Mouse (Mus musculus) G1E (cell line): Measurements from ENCODE around the gene Haghl. TPM values are rescaled to one million over a fixed set of nuclear protein-coding genes. Genes with fewer than 3 reads are reported as not detected.
A peak's percentile ranks its signal among the peaks of the same experiment; 100 is the strongest.

Source experiments
- ATAC-seq: 2 replicates; pipeline ENCODE4 v1.8.0; 2016; ENCODE audit warnings: mild to moderate bottlenecking; ENCODE audit not compliant: insufficient number of reproducible peaks, poor library complexity, low FRiP score, severe bottlenecking; ENCODE audit errors: extremely low read depth
- DNase-seq: peaks from one replicate; pipeline ENCODE4 v3.0.0; 2012; ENCODE audit warnings: low spot score
- H3K27me3 ChIP-seq: 2 replicates; pipeline ENCODE4 v1.6.1; 2012; ENCODE audit warnings: mild to moderate bottlenecking, low read length, inconsistent platforms; ENCODE audit not compliant: insufficient read depth
- H3K36me3 ChIP-seq: replicated peaks from 2 replicates; pipeline ENCODE3; 2012; ENCODE audit warnings: mild to moderate bottlenecking, inconsistent platforms
- H3K4me1 ChIP-seq: 2 replicates; pipeline ENCODE4 v1.6.1; 2012; ENCODE audit warnings: low read depth, low read length, inconsistent platforms, mixed read lengths; ENCODE audit not compliant: insufficient read depth
- H3K4me3 ChIP-seq: 2 replicates; pipeline ENCODE4 v1.5.1; 2012; ENCODE audit warnings: low read depth, mild to moderate bottlenecking, inconsistent platforms, low read length, moderate library complexity, mixed read lengths
- H3K9me3 ChIP-seq: replicated peaks from 2 replicates; pipeline ENCODE4 v1.6.1; 2012; ENCODE audit warnings: inconsistent platforms
- CTCF ChIP-seq: IDR thresholded peaks from 2 replicates; pipeline ENCODE4 v1.5.1; 2012; ENCODE audit warnings: low read depth, low read length, inconsistent platforms, mixed read lengths
- GATA1 ChIP-seq: IDR thresholded peaks from 2 replicates; pipeline ENCODE4 v1.6.1; 2012; ENCODE audit warnings: borderline replicate concordance, low read length, inconsistent platforms, mixed read lengths
- GATA2 ChIP-seq: IDR thresholded peaks from 2 replicates; pipeline ENCODE4 v1.6.1; 2012; ENCODE audit warnings: low read depth, low read length, inconsistent platforms, borderline replicate concordance
- POLR2AphosphoS5 ChIP-seq: IDR thresholded peaks from 2 replicates; pipeline ENCODE4 v1.6.1; 2012; ENCODE audit warnings: low read depth, low read length, inconsistent platforms; ENCODE audit not compliant: insufficient replicate concordance
- TAL1 ChIP-seq: conservative IDR thresholded peaks from 2 replicates; pipeline ENCODE4 v1.6.1; 2012; ENCODE audit warnings: low read depth, low read length, inconsistent platforms, mixed read lengths
- polyA plus RNA-seq: library from polyadenylated mRNA; stranded (reverse); fragments of >175 nt; gene quantifications from 2 replicates; pipeline ENCODE4 v1.2.3, GENCODE M21; 2012
- total RNA-seq, 2 experiments: library from RNA; stranded (forward) in 1 of 2; stranded (reverse) in 1 of 2; fragments of 200-1000 nt in 1 of 2; fragments of >200 nt in 1 of 2; fragmentation: Nextera tagmentation in 1 of 2; gene quantifications; 2 replicates each; pipeline ENCODE4 v1.2.3; 2014 to 2017

The Haghl gene
- total and polyA plus RNA-seq, 3 experiments: 11.7 to 17.1 (median 15.5) TPM

DNA sequence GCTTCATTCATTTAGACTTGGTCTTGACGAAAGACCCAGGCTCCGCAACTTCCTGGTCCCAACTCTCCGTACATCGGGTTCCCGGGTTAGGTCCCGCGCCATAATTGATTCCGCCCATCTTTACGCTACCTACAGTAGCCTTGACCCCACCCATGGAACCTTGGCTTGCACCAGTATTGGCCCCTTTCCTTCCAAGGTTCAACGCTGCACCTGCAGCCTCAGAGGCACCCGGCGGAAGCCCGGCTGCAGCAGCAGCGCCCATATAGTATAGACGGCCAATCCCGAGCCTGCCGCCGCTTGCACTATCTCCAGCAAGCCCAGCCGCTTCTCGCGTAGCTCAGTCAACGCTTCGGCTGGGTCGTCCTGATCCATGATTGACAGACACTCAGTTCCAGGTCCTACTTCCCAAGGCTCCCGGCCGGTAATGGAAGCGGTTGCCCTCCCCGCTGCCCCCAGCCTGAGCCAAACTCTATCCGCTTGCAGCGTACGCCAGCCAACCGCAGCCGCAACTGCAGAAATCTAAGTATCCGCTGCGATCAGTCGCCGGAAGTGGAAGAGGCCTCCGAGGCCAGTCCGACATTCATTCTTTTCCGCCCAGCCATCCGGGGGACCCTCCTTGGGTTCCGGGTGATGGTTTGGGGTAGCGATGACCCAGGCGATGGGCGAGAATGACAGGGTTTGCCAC lies 6.5 kb upstream of the Haghl start:
- H3K9me3 ChIP-seq: no peaks in the 10 kb centered on the region
- peak; percentile 30 for ATAC-seq
- DNase-seq: peak; percentile 71
- peaks cover 75% of the 10 kb centered on the region for H3K36me3 ChIP-seq
- peaks cover 59% of the 10 kb centered on the region for H3K4me1 ChIP-seq
- H3K4me3 ChIP-seq: peak overlapping the region; percentile 80
- TF ChIP-seq GATA1 (no peak), CTCF (no peak), TAL1 (no peak), GATA2 (no peak), POLR2AphosphoS5 (no peak)
- H3K27me3 ChIP-seq: no peaks in the 10 kb centered on the region

DNA sequence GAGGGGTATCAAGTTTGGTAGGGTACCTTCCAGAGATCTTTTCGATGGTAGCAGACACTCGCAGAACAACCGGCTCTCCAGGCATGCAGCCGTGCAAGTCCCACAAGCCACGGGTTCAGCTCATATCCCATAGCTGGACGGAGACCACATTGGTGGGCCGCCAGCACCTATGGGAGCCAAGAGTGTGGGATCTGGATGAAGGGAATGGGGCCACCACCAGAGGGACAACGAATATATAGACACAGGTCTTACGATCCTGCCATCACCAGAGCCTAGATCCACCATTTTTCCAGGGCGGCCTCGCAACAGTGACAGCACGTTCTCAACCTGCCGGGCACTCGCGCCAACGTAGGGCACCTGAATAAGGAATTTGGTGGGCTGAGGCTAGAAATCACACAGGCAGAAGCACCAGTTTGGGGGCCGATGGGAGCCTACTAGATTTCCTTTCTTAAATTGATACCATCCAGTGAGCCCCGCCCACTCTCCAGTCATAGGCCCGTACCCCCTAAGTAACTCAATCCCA lies 5.9 kb upstream of the Haghl start:
- DNase-seq (no peak), ATAC-seq (no peak)
- peaks cover 81% of the 10 kb centered on the region for H3K36me3 ChIP-seq
- H3K27me3 ChIP-seq: no peaks in the 10 kb centered on the region
- no peak for TF ChIP-seq GATA2
- TF ChIP-seq POLR2AphosphoS5: no peak
- TF ChIP-seq TAL1: no peak
- TF ChIP-seq CTCF: no peak
- no peak for TF ChIP-seq GATA1
- H3K4me3 ChIP-seq: peak overlapping the region; percentile 80
- H3K4me1 ChIP-seq: peaks cover 61% of the 10 kb centered on the region
- H3K9me3 ChIP-seq: no peaks in the 10 kb centered on the region

DNA sequence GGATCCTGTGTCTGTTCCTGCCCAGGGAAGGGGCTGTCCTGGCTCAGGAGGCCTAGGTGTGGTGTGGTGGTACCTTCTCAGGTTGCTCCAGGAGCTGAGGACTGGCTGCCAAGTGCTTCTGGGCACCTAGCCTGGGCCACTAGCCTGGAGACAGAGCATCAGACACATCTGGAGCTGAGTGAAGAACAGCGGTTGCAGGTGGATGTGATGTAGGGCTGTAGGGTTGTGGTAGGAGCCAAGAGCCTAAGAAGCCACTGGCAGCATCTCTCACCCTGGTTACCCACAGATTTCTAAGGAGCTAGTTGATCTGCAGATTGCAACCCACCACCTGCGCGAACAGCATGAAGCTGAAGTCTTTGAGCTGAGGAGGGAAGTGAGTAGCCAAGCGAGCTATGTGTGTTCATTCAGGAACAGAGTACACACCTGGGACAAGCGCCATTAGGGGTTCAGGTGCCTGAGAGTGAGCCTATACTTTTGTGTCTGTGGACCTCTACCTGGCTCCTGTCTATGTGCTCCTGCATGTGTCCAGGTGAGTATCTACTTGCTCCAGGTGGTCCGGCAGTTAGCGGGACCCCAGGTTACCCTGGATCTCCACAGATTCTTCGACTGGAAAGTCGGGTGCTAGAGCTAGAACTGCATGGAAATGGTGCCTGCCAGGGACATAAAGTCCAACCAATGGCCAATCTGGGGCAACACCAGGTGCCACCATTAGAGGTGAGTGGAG lies 1.5 kb upstream of the Haghl start:
- no peak for ATAC-seq
- Histone ChIP-seq H3K36me3 (peaks cover 78% of the 10 kb centered on the region), H3K27me3 (no peaks in the 10 kb centered on the region), H3K9me3 (no peaks in the 10 kb centered on the region), H3K4me1 (peaks cover 49% of the 10 kb centered on the region), H3K4me3 (no peak overlapping the region)
- DNase-seq: no peak
- no peak for TF ChIP-seq GATA2
- no peak for TF ChIP-seq TAL1
- no peak for TF ChIP-seq POLR2AphosphoS5
- TF ChIP-seq CTCF: no peak
- TF ChIP-seq GATA1: no peak

DNA sequence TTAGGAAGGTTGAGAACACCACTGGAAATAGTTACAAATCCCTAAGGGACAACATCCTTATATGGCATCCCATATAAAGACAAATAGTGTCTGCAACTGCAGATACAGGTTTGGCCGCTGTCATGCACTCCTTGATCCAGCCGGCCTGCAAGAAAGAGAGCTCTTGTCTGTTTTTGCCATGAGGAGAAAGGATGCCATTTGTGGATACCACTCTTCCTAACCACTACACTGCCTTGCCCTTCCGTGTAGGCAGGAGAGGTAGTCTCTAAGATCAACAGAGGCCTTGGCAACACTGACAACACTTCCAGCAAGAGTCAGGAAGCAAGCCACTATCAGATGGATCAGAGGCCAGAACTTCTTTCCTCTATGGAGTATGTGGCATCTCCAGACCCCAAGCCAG lies 807 bp upstream of the Haghl start, which contains the start of gene Ccdc78:
Gene Ccdc78, plus strand, starts transcription at position 301 of the 400 bp plus-strand sequence.
- peak within 1 kb of the TSS; percentile 79 for H3K4me3 ChIP-seq
- no peaks in the 10 kb centered on the region for H3K9me3 ChIP-seq

DNA sequence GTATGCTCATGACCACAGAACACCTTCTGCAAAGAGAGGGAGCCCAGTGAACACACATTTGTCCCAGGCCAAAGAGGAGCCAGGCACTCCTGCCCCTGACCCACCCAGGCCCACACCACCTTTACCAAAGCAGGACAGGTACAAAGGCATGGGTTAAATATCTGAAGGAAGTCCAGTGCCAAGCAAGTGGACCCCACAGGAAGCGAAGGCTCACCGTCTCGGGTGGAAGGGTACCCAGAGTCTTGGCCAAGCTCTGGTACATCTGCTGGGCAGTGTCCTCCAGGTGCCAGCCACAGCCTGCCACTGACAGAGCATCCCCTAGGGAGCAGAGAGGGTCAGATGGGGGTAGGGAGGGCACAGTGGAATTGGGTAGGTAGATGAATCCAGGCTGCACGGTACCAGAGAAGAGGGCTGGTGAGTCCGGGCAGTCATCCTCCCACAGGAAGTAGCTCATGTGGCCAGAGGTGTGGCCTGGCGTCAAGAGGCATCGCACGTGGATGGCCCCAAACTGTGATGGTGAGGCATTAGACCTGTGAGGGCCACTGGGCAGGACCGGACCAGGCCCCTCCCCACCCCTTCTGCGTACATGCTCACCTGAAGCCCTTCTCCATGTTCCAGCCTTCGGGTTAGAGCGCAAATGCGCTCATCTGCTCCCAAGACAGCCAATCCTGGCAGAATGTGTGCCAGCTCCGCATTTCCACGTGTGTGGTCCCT lies 1.5 kb downstream of the Haghl start:
- Histone ChIP-seq H3K27me3 (no peaks in the 10 kb centered on the region), H3K9me3 (no peaks in the 10 kb centered on the region), H3K36me3 (peaks cover 85% of the 10 kb centered on the region), H3K4me3 (peak overlapping the region; percentile 79; the same call in 1 of the 2 replicates), H3K4me1 (peaks cover 37% of the 10 kb centered on the region)
- ATAC-seq (no peak), DNase-seq (no peak)
- no peak for TF ChIP-seq TAL1
- TF ChIP-seq POLR2AphosphoS5: no peak; the same call in 1 of the 2 replicates
- no peak for TF ChIP-seq CTCF
- no peak for TF ChIP-seq GATA2
- TF ChIP-seq GATA1: no peak

More for the DNA sequence above, 807 bp upstream of the Haghl start, which contains the start of gene Ccdc78:
- DNase-seq: no peak
- peaks cover 83% of the 10 kb centered on the region for H3K36me3 ChIP-seq
- no peaks in the 10 kb centered on the region for H3K27me3 ChIP-seq
- peaks cover 46% of the 10 kb centered on the region for H3K4me1 ChIP-seq
- TF ChIP-seq CTCF (no peak), GATA2 (no peak), GATA1 (no peak), POLR2AphosphoS5 (no peak), TAL1 (no peak)
- no peak for ATAC-seq

DNA sequence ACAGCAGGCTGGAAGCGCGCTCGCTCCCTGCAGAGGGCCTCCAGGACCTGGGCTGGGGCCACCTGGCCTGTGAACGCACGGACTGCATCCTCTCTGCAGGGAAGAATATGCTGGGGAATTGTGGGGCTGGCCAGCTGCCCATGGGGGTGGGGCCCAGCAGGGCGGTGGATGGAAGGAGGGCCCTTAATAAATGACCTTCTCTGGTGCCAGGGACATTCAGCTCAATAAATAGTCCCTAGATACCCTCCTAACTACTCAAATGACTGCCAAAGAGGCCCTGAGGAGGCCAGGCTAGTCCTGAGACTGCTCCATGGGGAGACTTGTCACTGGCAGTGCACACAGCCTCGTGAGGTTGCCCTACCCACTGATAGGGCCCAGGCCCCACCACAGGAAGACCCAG lies 2.4 kb downstream of the Haghl start:
- no peaks in the 10 kb centered on the region for H3K9me3 ChIP-seq
- no peak overlapping the region for H3K4me3 ChIP-seq
- DNase-seq: no peak
- no peak for ATAC-seq
- H3K27me3 ChIP-seq: no peaks in the 10 kb centered on the region
- H3K36me3 ChIP-seq: peaks cover 85% of the 10 kb centered on the region
- H3K4me1 ChIP-seq: peaks cover 33% of the 10 kb centered on the region
- TF ChIP-seq TAL1: no peak
